Mouse (Mus musculus) cortical plate, adult 2 months (tissue): ENCODE measurements around the gene Adtrp. TPM values are rescaled to one million over a fixed set of nuclear protein-coding genes. Genes with fewer than 3 reads are reported as not detected.

Experiments
- H3K27ac ChIP-seq: fragments of 200-500 bp; 2 replicates; pipeline ENCODE4 v1.5.1; 2012; ENCODE audit warnings: low read length, control low read depth, inconsistent platforms; ENCODE audit not compliant: insufficient read depth
- H3K4me1 ChIP-seq: fragments of 200-500 bp; 2 replicates; pipeline ENCODE4 v1.6.1; 2011; ENCODE audit warnings: low read length; ENCODE audit not compliant: control insufficient read depth, insufficient read depth
- H3K4me3 ChIP-seq: fragments of 200-500 bp; 2 replicates; pipeline ENCODE4 v1.5.1; 2011; ENCODE audit warnings: mild to moderate bottlenecking, low read length, control low read depth; ENCODE audit not compliant: insufficient read depth
- CTCF ChIP-seq: fragments of 200-500 bp; IDR thresholded peaks from 2 replicates; pipeline ENCODE4 v1.5.1; 2011; ENCODE audit warnings: mild to moderate bottlenecking, control low read depth, low read length; ENCODE audit not compliant: insufficient read depth; ENCODE audit errors: extremely low read depth
- POLR2A ChIP-seq: fragments of 200-500 bp; IDR thresholded peaks from 2 replicates; pipeline ENCODE4 v1.6.1; 2011; ENCODE audit warnings: mild to moderate bottlenecking, low read length, control low read depth; ENCODE audit not compliant: insufficient read depth; ENCODE audit errors: extremely low read depth
- polyA plus RNA-seq: library from polyadenylated mRNA; depleted of rRNA; stranded (reverse); fragments of >200 nt; gene quantifications from 2 replicates; pipeline ENCODE4 v1.2.3, GENCODE M21; 2012; rRNA removed

Gene Adtrp
- polyA plus RNA-seq: 0.38 and 0.48 TPM in 2 replicates

GRCm38 (mm10) chr13:41847516-41848126 is at the start of gene Adtrp:
Adtrp (minus strand) TSS chr13:41847684.
- TF ChIP-seq POLR2A (no peak), CTCF (no peak)
- Histone ChIP-seq H3K4me1 (no peaks in the 10 kb centered on the region), H3K4me3 (no peak within 1 kb of the TSS), H3K27ac (no peak within 1 kb of the TSS)

DNA sequence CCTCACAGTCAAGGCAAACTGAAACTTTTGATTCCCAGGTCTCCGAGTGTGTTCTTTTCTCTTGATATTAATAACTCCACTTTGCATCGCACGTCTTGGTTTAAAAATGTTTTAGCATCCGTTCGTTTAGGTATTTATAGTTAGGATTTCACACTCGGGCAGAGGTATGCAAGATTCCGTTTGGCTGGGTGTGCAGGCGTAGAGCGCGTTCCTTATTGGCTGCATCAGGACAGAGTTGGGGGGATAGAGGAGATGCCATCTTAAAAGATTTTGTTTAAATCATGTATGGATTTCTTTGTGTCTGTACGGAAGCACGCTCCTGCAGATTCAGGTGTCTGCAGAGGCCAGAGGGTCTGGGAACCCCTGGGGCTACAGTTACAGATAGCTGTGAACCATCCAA is 44.5 kb upstream of the Adtrp start:
- no peak overlapping the region for H3K4me3 ChIP-seq
- no peak overlapping the region for H3K27ac ChIP-seq
- TF ChIP-seq CTCF: no peak
- TF ChIP-seq POLR2A: no peak
- no peaks in the 10 kb centered on the region; the same call in 1 of the 2 replicates for H3K4me1 ChIP-seq

DNA sequence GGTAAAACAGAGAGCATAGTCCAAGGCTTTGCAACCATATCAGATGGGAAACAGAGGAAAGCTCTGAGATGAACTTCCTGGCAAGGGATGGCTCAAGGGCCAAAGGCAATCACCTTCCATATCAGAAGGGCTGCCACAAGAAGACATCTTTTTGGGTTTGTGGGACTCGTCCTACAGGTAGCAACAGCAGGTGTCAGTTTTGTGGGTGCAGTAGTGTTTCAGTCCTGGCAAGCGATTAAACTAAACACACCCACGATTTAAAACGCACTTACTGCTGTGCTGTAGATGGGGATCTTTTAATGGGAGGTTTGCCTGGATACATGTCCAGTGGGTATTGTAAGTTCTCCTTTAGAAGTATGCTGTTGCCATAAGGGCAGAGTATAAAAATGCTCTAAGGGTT is 43.1 kb upstream of the Adtrp start:
- Histone ChIP-seq H3K4me3 (no peak overlapping the region), H3K27ac (no peak overlapping the region), H3K4me1 (no peaks in the 10 kb centered on the region)
- no peak for TF ChIP-seq POLR2A
- TF ChIP-seq CTCF: no peak

DNA sequence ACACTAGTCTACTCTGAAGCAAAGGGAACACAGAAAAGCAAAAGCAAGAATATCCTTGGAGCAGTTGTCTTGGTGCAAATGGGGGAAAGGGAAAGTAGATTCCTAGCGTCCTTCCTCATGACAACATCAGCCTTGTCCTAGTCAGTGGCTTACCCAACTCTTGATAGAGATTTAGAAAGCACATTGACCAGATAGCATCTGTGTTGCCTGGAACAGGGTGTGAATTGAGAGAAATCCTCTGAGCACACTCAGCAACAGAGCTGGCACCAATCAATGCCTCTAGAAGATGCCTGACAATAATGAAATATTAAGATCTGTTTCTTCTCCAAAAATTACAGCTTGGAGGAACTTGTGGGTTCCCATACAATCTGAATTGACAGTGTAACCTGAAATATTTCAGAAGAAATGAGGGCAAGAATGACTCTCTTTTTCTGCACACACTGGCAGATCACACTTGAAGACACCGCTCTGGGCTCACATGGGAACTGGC is 42.7 kb upstream of the Adtrp start:
- no peak overlapping the region for H3K4me3 ChIP-seq
- TF ChIP-seq POLR2A (no peak), CTCF (no peak)
- H3K4me1 ChIP-seq: no peaks in the 10 kb centered on the region
- H3K27ac ChIP-seq: no peak overlapping the region

DNA sequence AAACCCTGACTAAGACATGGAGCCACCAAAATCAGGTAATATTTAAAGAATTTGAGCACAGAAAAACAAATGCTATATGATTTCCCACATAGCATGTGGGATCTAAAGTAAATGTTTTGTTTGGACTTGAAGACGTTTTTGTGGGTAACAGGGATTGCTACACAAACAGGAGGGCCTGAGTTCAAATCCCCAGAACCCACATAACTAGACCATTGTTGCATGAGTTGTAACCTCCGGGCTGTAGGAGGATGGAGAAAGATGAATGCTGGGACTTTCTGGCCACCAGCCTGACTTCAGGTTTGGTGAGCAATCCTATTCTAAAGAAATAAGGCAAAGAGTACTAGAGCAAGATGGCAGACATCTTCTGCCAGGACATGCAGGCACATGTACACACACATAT is 41.2 kb upstream of the Adtrp start:
- Histone ChIP-seq H3K4me1 (no peaks in the 10 kb centered on the region), H3K27ac (no peak overlapping the region), H3K4me3 (no peak overlapping the region)
- TF ChIP-seq POLR2A (no peak), CTCF (no peak)

- Histone ChIP-seq H3K27ac (no peak overlapping the region), H3K4me1 (no peaks in the 10 kb centered on the region), H3K4me3 (no peak overlapping the region)
- no peak for TF ChIP-seq POLR2A
- no peak for TF ChIP-seq CTCF
Measured at GRCm38 (mm10) chr13:41886120-41886519, 38.6 kb upstream of the Adtrp start.

- Histone ChIP-seq H3K27ac (no peak overlapping the region), H3K4me1 (no peaks in the 10 kb centered on the region), H3K4me3 (no peak overlapping the region)
- no peak for TF ChIP-seq POLR2A
- TF ChIP-seq CTCF: no peak
Measured at GRCm38 (mm10) chr13:41883665-41884291, 36.3 kb upstream of the Adtrp start.

GRCm38 (mm10) chr13:41881201-41881600 is 33.7 kb upstream of the Adtrp start:
- H3K4me1 ChIP-seq: no peaks in the 10 kb centered on the region
- H3K27ac ChIP-seq: no peak overlapping the region
- H3K4me3 ChIP-seq: no peak overlapping the region
- no peak for TF ChIP-seq CTCF
- TF ChIP-seq POLR2A: no peak

- Histone ChIP-seq H3K27ac (no peak overlapping the region), H3K4me3 (no peak overlapping the region), H3K4me1 (no peaks in the 10 kb centered on the region)
- TF ChIP-seq CTCF (no peak), POLR2A (no peak)
Measured at GRCm38 (mm10) chr13:41880525-41880924, 33.0 kb upstream of the Adtrp start.

DNA sequence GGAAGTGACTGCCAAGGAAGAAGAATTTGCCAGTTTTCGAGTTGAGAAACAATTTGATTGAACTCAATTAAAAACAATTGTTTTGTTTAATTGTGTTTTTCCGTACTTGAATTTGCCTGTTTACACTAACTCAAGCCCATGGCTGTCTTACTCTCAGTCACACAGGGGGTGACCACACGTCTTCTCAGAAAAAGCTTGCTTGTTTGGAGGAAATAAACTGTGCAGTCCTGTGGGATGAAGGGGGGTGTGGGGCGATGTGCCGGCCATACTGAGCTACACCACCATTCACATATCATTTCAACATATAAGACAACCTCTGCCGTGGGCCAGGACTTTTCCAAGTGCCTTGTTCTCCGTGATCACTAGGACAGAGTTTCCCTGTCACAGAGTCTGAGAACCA is 25.2 kb upstream of the Adtrp start:
- no peak overlapping the region for H3K4me3 ChIP-seq
- TF ChIP-seq POLR2A: no peak
- no peak for TF ChIP-seq CTCF

GRCm38 (mm10) chr13:41872161-41872562 is 24.7 kb upstream of the Adtrp start:
- TF ChIP-seq POLR2A: no peak
- TF ChIP-seq CTCF: no peak
- no peak overlapping the region for H3K4me3 ChIP-seq
- H3K27ac ChIP-seq: peak overlapping the region; percentile 77
- peaks cover 5% of the 10 kb centered on the region; the same call in 1 of the 2 replicates for H3K4me1 ChIP-seq

More for the DNA sequence above, 25.2 kb upstream of the Adtrp start:
- Histone ChIP-seq H3K4me1 (peaks cover 5% of the 10 kb centered on the region; the same call in 1 of the 2 replicates), H3K27ac (no peak overlapping the region)
